Mouse (Mus musculus) lung, postnatal 0 days (tissue): ENCODE data around the gene E2f2. TPM values are rescaled to one million over a fixed set of nuclear protein-coding genes. Genes with fewer than 3 reads are reported as not detected.

ENCODE experiments used
- ATAC-seq: fragments of 200-750 bp; cut with Nextera tagmentation; 2 replicates; pipeline ENCODE4 v1.8.0; 2017; ENCODE audit warnings: moderate library complexity
- DNase-seq: peaks from one replicate; pipeline ENCODE4 v3.0.0-alpha.2; 2016; ENCODE audit warnings: low spot score
- H3K27ac ChIP-seq: fragments of 300-500 bp; sonication (generic); 2 replicates; pipeline ENCODE4 v1.5.1; 2014; ENCODE audit warnings: antibody characterized with exemption, mild to moderate bottlenecking, low read length, mixed read lengths
- H3K27me3 ChIP-seq: fragments of 300-500 bp; sonication (generic); replicated peaks from 2 replicates; pipeline ENCODE4 v1.6.1; 2014; ENCODE audit warnings: low read length, mixed read lengths; ENCODE audit not compliant: insufficient read depth
- H3K36me3 ChIP-seq: fragments of 300-500 bp; sonication (generic); 2 replicates; pipeline ENCODE4 v1.6.1; 2014; ENCODE audit warnings: low read length, mixed read lengths; ENCODE audit not compliant: insufficient read depth
- H3K4me1 ChIP-seq: fragments of 300-500 bp; sonication (generic); 2 replicates; pipeline ENCODE4 v1.6.1; 2014; ENCODE audit warnings: antibody characterized with exemption, low read depth, low read length, mixed read lengths; ENCODE audit not compliant: insufficient read depth
- H3K4me2 ChIP-seq: fragments of 300-500 bp; sonication (generic); replicated peaks from 2 replicates; pipeline ENCODE4 v1.6.1; 2014; ENCODE audit warnings: low read depth, mild to moderate bottlenecking, low read length, moderate library complexity, mixed read lengths
- H3K4me3 ChIP-seq: fragments of 300-500 bp; sonication (generic); 2 replicates; pipeline ENCODE4 v1.5.1; 2014; ENCODE audit warnings: low read depth, low read length
- H3K9ac ChIP-seq: fragments of 300-500 bp; sonication (generic); replicated peaks from 2 replicates; pipeline ENCODE4 v1.6.1; 2014; ENCODE audit warnings: low read depth, mild to moderate bottlenecking
- H3K9me3 ChIP-seq: fragments of 300-500 bp; sonication (generic); 2 replicates; pipeline ENCODE4 v1.6.1; 2016; ENCODE audit warnings: low read length, mixed read lengths
- CTCF ChIP-seq: IDR thresholded peaks from 2 replicates; pipeline ENCODE4 v1.5.1; 2016; ENCODE audit warnings: antibody characterized with exemption, mild to moderate bottlenecking
- EP300 ChIP-seq: IDR thresholded peaks from 2 replicates; pipeline ENCODE4 v1.6.1; 2016; ENCODE audit warnings: antibody characterized with exemption, mild to moderate bottlenecking, control low read depth
- WGBS: fragments of 180-500 bp; shearing (Covaris S2); extraction: QIAGEN DNeasy Blood & Tissue Kit; methylation state at CpG from one replicate; pipeline ENCODE4 v1.1.7; 2014; 5-methylcytosine and 5-hydroxymethylcytosine counted together
- polyA plus RNA-seq: library from polyadenylated mRNA; unstranded; fragments of >200 nt; fragmentation: Nextera tagmentation; extraction: Ambion mirVana; gene quantifications from 2 replicates; pipeline ENCODE4 v1.2.1, GENCODE M21; 2015

E2f2 gene
- polyA plus RNA-seq, 1 experiment from 2014 or later: 19.1 TPM

GRCm38 (mm10) chr4:136202509-136202908, 30.3 kb downstream of the E2f2 start:
- DNase-seq (peak; percentile 84), ATAC-seq (no peak)

GRCm38 (mm10) chr4:136204775-136205174, 32.6 kb downstream of the E2f2 start:
- 53% methylated on average over 2 of the region's 2 CpGs for WGBS
- no peaks in the 10 kb centered on the region for H3K9me3 ChIP-seq
- no peak overlapping the region for H3K4me2 ChIP-seq
- H3K27me3 ChIP-seq: no peaks in the 10 kb centered on the region
- DNase-seq: no peak
- no peak for TF ChIP-seq EP300
- no peak for TF ChIP-seq CTCF
- H3K36me3 ChIP-seq: no peaks in the 10 kb centered on the region
- no peak overlapping the region for H3K4me3 ChIP-seq
- no peak for ATAC-seq
- no peak overlapping the region for H3K27ac ChIP-seq
- H3K4me1 ChIP-seq: no peaks in the 10 kb centered on the region; the same call in 1 of the 2 replicates
- H3K9ac ChIP-seq: no peak overlapping the region

More at GRCm38 (mm10) chr4:136202509-136202908, 30.3 kb downstream of the E2f2 start:
- TF ChIP-seq EP300: no peak
- peak; percentile 94 for TF ChIP-seq CTCF
- Histone ChIP-seq H3K27me3 (no peaks in the 10 kb centered on the region), H3K4me1 (no peaks in the 10 kb centered on the region; the same call in 1 of the 2 replicates), H3K9ac (no peak overlapping the region), H3K4me2 (no peak overlapping the region), H3K9me3 (no peaks in the 10 kb centered on the region), H3K36me3 (no peaks in the 10 kb centered on the region), H3K27ac (no peak overlapping the region), H3K4me3 (no peak overlapping the region)
- 8% methylated on average over 9 of the region's 9 CpGs for WGBS

- Histone ChIP-seq H3K4me2 (peak within 1 kb of the TSS; percentile 97), H3K4me1 (no peaks in the 10 kb centered on the region; the same call in 1 of the 2 replicates), H3K36me3 (no peaks in the 10 kb centered on the region), H3K9me3 (no peaks in the 10 kb centered on the region), H3K4me3 (peak within 1 kb of the TSS; percentile 57), H3K27me3 (no peaks in the 10 kb centered on the region), H3K9ac (peak within 1 kb of the TSS; percentile 44), H3K27ac (peak within 1 kb of the TSS; percentile 74)
- ATAC-seq: peak; percentile 92
- TF ChIP-seq EP300 (no peak), CTCF (peak; percentile 44)
- DNase-seq: peak; percentile 99
- 1% methylated on average over 44 of the region's 54 CpGs for WGBS
Observed at GRCm38 (mm10) chr4:136206033-136206893, 34.1 kb downstream of the E2f2 start, which contains the start of gene Asap3. Gene Asap3 (plus strand): TSS chr4:136206365.

GRCm38 (mm10) chr4:136206943-136207342, 34.7 kb downstream of the E2f2 start:
- H3K27ac ChIP-seq: peak overlapping the region; percentile 74
- peak overlapping the region; percentile 57 for H3K4me3 ChIP-seq
- H3K9ac ChIP-seq: peak overlapping the region; percentile 44; the same call in 1 of the 2 replicates
- H3K27me3 ChIP-seq: no peaks in the 10 kb centered on the region
- 5% methylated on average over 6 of the region's 6 CpGs for WGBS
- ATAC-seq: peak; percentile 4; the same call in 1 of the 2 replicates
- no peaks in the 10 kb centered on the region for H3K36me3 ChIP-seq
- H3K4me2 ChIP-seq: peak overlapping the region; percentile 97
- no peaks in the 10 kb centered on the region; the same call in 1 of the 2 replicates for H3K4me1 ChIP-seq
- no peak for TF ChIP-seq EP300
- no peak for TF ChIP-seq CTCF
- no peaks in the 10 kb centered on the region for H3K9me3 ChIP-seq
- peak; percentile 46 for DNase-seq

- no peak for ATAC-seq
- TF ChIP-seq EP300 (no peak), CTCF (no peak)
- H3K27ac ChIP-seq: no peak overlapping the region
Observed at GRCm38 (mm10) chr4:136210931-136211330, 38.7 kb downstream of the E2f2 start.

GRCm38 (mm10) chr4:136213629-136214028, 41.4 kb downstream of the E2f2 start:
- Histone ChIP-seq H3K9ac (no peak overlapping the region), H3K4me1 (peaks cover 7% of the 10 kb centered on the region), H3K4me2 (no peak overlapping the region), H3K36me3 (no peaks in the 10 kb centered on the region), H3K27ac (no peak overlapping the region), H3K4me3 (no peak overlapping the region), H3K9me3 (no peaks in the 10 kb centered on the region), H3K27me3 (no peaks in the 10 kb centered on the region)
- DNase-seq (peak; percentile 73), ATAC-seq (peak; percentile 67)
- TF ChIP-seq EP300 (no peak), CTCF (no peak)
- 44% methylated on average over 7 of the region's 7 CpGs for WGBS

More at GRCm38 (mm10) chr4:136210931-136211330, 38.7 kb downstream of the E2f2 start:
- Histone ChIP-seq H3K4me2 (no peak overlapping the region), H3K36me3 (no peaks in the 10 kb centered on the region), H3K4me1 (no peaks in the 10 kb centered on the region; the same call in 1 of the 2 replicates), H3K9me3 (no peaks in the 10 kb centered on the region), H3K4me3 (no peak overlapping the region), H3K9ac (no peak overlapping the region), H3K27me3 (no peaks in the 10 kb centered on the region)
- DNase-seq: no peak
- WGBS: 70% methylated on average over 9 of the region's 9 CpGs
